Mouse (Mus musculus): Measurements from ENCODE around the gene Ankrd60. TPM values are rescaled to one million over a fixed set of nuclear protein-coding genes. Genes with fewer than 3 reads are reported as not detected.

Gene Ankrd60
- polyA plus RNA-seq, 2 experiments from 2014 or later, result not detected

Other genes with a start within 250 kb of the Ankrd60 start
- gene 1700021F07Rik, start 55.8 kb downstream of the Ankrd60 start, polyA plus RNA-seq (2017; shearing (Covaris generic)), result not detected
- gene Rab22a, start 81.4 kb upstream of the Ankrd60 start, polyA plus RNA-seq (2017; shearing (Covaris generic)), result 1 to 10 TPM; 6.8 to 7.5 TPM
- gene 1700010B08Rik, start 141.1 kb upstream of the Ankrd60 start, polyA plus RNA-seq (2017; shearing (Covaris generic)), result not detected
- gene Vapb, start 159.1 kb upstream of the Ankrd60 start, polyA plus RNA-seq (2017; shearing (Covaris generic)), result 1 to 10 TPM; 1.8 to 2.0 TPM